Mouse (Mus musculus) adrenal gland, postnatal 14 days (tissue): ENCODE measurements at regions not wholly inside any gene's neighbourhood (a gene's known extent, or its start where the extent isn't known, plus 50 kb on each side); places are given as distances from the start of the nearest gene placed in this dataset.
A peak's percentile ranks its signal among the peaks of the same experiment; 100 is the strongest.

Source experiments
- DNase-seq: peaks from one replicate; pipeline ENCODE4 v3.0.0; 2021; ENCODE audit warnings: mixed read lengths

DNA sequence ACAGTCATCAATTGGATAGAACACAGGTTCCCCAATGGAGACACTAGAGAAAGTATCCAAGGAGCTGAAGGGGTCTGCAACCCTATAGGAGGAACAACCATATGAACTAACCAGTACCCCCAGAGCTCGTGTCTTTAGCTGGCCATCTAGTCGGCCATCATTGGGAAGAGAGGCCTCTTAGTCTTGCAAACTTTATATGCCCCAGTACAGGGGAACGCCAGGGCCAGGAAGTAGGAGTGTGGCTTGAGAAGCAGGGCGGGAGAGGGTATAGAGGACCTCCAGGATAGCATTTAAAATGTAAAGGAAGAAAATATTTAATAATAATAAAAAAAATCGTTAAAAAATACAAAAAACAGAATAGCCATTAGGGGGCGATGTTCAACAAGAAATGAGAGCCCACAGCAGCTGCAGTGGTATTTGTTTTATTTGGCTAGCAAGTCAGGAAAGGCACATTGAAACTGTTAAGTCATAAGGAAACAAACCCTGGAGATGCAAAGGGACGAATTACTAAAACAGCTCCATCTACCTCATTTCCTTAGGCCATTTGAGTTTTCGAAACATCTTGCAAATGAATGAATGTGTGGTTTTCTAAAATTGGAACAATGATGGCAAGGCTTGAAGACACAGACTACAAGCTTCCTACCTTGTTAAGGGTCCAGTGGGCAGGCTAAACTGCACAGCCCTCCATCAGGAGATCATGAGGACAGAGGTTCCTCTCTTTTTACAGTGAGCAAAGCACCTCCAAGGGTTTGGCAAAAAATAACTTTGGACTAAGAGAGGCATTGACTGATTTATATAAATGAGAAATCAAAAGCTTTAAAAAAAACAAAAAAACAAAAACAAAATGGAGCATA lies 350.7 kb upstream of the Rasa1 start:
- DNase-seq: no peak

DNA sequence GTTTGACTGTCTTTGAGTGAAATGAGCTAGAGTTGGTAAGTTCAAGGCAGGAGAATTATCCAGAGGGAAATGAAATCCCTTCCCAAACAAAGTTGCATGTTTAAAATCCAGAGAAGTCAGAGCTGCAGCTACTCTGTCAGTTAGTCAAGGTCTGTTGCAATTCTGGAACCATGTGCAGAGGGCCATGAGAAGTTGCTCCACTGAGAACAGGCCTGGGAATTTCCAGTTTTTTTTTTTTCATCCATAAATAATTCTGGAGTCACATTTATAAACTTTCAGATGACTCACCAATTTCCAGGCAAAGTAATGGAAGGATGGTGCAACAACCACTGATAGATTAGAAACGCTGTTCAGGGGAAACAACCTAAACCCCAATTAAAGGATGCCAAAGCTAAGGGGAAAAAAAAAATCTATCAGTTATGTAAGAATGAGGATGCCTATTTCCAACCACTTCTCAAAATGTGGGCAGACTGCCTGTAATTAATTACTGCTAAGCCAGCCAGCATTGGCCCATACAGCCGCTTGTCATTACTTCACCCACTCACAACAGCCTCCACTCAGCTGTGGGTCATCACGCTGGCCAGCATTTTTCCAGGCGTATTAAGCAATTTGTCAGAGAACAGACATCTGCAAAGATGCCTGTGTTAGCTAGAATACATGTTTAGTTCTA lies 340.7 kb upstream of the Rasa1 start:
- DNase-seq: peak; percentile 18
